Mouse (Mus musculus) kidney, postnatal 25 days (tissue): ENCODE data around the gene Slc44a3.

Experiments
- DNase-seq, 2 experiments: peaks; one replicate each; pipeline ENCODE4 v3.0.0; 2021; ENCODE audit warnings: mixed read lengths in 2 of 2

The Slc44a3 gene

DNA sequence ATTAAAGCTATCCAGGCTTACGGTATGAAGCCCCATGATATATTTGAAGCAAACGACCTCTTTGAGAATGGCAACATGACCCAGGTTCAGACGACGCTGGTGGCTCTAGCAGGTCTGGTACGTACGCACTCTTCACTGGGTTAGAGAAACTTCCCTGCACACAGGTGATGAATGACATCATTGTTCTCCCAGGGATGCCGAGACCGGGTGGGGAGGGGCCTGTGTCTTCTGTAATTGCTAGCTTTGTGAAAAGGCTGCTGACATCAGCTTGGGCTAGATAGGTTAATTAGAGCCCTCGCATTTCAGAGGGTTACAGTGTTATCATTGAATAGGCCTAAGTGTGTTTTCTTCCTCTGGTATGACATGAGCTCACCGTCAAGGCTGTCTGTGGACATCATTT is 80.8 kb downstream of the Slc44a3 start:
- DNase-seq: no peak

DNA sequence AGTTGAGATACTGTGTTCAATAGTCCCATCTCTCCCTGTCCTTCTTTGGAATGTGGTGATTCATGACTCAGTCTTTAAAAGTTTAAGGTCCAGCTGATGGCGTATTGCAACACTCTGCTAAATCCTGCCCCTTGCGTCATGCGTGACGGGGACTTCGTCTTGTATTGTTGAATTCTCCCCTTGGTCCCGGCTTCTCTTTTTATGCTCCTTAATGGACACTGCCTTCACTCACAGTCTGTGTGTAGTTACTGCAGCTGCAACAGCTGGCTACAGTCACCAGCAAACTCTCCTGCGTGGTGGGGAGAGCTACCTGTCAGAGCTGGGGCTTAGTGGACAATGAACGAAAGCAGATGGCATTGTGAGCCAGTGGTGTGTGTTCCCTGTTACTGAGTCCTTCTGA is 82.7 kb downstream of the Slc44a3 start:
- DNase-seq: peak in 1 of 2 experiments; percentile 51

DNA sequence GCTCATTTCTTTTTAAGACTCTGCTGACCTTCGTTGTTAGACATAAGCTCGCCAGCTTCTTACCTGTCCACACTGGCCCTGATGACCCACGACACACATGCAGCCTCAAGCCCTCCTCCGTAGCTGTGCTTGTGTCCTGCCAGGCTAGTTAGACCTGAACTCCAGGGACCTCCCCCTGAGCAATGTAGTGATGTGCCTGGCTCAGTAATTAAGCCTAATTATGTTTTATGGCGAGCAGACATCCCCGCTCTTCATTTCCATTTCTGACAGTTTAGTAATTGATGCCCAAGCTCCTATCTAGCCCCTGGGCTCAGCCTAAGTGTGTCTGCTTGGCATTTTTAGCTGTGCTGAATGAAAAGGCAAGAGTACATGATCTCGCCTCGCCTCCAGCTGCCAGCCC is 83.6 kb downstream of the Slc44a3 start:
- no peak for DNase-seq

DNA sequence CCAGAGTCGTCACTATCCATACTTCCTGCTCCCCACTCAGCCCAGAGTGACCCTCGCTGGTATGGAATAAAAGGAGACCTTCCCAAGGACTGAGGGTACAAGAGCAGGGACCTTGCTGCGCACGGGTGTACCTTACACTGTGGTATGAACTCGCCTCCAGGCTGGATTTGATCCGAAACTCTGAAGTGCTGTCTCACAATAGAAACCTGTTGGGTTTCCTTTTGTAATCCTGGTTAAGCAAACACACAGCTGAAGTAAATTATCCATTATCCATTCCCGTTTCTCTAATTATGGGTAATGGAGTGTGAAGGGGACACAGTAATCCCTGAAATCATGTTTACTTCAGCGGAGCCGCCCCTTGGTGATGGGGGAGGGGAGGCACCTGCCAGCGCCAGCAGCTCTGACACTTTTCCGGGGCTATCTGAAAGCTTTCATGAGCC is 84.2 kb downstream of the Slc44a3 start:
- DNase-seq: peak; percentile 59 to 81

DNA sequence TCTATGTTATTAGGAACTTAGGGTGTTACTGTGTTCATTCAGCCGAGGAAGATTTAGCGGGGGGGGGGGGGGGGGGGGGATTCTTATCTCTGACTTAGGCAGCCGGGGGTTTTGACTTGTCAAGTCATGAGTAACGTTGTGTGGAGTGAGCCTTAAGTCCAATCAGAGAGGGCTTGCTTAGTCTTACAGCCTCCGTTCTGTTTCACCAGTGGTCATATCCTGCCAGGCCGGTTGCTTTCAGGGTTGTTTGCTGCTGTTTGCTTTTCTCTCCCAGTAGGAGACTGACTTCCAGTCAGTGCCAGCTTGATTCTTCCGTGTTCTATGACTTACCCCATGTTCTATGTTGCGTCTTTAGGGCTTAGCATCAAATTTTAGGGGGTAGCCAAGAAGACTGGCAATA is 85.8 kb downstream of the Slc44a3 start:
- no peak for DNase-seq

DNA sequence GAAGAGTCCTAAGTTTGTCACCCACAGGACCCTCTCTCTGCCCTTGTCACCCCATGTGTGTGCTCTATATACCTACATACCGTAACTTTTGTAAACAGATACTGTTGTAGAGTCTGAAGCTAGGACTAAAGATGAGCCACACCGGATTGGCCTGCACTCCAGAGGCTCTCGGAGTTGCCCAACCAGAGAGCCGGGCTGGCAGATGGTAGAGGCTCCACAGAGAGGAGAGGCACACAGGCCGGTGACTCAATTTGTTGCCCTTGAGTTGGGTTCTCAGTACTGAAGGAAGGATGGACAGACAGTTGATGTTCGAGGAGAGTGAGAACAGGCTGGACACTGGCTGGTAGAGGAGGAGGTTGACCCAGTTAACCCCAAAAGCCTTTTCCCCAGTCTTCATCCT is 87.8 kb downstream of the Slc44a3 start:
- no peak for DNase-seq

DNA sequence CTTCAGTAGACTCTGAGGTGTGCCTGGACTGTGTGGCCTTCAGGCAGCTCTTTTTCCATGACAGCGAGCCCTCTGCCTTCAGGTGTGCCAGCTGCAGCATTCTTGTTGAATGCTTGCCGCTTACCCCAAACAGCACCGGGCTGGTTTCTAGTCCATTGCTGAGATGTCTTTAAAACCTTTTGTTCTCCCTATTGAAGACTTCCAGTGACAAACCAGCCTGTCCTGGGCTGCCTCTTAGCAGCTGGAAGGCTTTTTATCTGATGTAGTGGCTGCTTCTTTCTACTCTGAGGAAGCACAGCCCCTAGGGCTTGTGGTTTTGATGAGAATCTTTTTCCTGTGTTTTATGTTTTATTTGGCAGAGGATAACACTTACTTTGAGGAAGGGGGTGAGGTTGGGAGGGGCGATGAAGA is 88.3 kb downstream of the Slc44a3 start:
- peak in 1 of 2 experiments; percentile 62 for DNase-seq

DNA sequence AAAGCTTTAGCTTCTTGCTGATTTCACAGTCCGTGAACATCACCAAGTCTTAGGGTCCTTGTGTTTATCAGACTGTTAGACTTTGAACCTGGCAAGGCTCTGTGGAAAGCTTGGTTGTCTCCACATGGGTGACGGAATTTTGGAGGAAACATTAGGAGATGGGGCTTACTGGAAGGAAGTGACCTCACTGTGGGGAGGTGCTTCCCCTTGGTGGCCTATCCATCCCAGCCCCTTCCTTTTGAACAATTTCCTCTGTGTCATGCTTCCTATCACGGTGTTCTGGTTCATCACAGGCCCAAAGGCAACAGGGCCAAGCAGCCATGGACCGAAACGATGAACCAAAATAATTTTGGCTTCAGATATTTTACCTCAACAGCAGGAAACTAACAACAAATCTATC is 89.9 kb downstream of the Slc44a3 start:
- DNase-seq: no peak

DNA sequence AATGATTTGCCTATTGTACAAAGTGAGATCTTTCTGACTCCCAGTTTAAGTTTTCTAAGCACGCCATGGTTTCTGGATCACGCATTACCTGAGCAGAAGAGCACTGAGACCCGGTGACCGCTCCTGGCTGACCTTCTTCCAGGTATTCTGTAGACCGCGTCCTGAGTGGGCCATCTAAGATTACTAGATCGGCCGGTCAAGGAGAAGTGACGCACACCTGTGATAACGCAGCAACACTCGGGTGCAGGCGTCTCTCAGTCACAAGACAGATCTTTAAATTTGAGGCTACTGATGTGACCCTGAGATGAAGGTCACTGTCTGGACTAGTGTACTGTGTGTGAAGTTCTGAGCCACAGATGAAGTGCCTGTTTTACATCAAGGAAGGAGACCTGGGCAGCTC is 90.7 kb downstream of the Slc44a3 start:
- no peak for DNase-seq

DNA sequence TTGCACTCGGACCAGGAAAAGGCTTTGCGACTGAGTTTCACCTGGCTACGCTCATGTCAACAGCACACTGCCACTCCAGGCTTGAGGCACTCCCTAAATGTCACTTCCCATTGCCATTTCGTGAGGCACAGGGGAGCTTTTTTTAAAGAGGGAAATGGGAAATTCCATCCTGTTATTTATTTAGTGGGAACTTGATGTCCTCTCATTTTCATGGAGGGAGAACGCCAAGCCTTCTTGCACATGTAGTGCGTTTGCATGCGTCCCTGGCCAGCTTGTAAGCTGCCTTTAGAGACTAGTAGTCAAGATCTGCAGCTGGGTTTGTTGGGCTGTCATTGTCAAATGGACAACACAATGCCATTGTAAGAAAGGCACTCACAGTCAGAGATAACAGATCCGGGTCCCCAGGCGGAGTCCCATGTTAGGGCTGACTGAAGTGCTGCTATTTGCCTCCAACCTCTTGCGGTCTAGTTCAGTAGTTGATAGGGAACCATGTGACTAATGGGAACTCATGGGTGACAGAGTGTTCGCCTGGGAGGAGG is 92.5 kb downstream of the Slc44a3 start:
- DNase-seq: peak in 1 of 2 experiments; percentile 69

DNA sequence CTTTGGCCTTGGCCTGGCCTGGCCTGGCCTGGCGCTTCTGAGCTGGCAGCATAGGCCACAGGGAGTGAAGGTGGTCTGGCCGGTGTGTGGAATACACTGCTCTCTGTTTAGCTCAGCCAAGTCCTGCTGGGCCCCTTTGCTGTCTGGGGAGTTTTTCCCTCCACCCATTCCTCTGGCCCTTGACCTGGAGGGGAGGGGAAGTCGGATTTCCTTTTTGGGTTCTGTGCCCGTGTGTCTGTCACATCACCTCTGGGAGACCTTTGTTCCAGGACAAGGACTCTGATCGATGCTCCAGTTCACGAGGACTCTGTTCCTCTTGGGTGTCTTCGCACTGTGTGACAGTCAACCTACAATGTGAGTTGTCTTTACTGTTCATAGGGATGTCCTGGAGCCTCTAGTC is 94.2 kb downstream of the Slc44a3 start:
- peak in 1 of 2 experiments; percentile 69 for DNase-seq

DNA sequence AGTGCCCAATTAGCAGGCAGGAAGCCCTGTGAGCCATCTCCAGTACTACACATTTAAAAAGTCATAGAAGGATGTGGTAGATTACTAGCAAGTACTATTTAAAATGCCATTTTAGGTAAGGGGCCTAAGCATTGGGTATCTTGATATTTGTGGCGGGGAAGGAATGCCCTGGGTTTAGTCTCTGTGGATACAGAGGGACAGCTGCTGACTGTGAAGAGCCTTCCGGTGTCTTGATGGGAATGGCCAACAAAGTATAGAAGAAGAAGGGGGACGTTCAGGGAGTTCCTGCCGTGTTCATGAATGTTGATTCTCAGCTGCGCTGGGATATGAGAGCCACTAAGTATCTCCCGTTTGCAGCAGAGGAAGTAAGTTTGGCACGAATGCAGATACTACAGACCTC is 95.1 kb downstream of the Slc44a3 start:
- DNase-seq: no peak

DNA sequence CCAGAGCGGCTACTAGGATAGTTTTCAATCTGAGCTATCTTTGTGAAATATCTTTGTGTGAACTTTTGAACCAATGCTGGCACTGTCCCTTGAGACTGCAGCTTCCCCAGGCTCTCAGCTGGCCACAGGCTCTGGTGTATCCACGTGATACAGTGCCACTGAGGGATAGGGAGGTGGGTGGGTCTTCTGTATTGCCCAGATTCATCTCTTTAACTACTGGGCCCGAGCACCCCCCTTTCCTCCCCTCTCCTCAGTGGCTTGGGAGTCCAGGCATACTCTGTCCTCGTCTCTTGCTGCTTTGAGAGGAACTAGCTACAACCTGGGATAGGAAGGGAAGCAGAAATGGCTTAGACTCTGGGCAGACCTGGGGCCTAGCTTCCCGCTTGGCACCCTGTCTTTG is 96.9 kb downstream of the Slc44a3 start:
- no peak for DNase-seq

DNA sequence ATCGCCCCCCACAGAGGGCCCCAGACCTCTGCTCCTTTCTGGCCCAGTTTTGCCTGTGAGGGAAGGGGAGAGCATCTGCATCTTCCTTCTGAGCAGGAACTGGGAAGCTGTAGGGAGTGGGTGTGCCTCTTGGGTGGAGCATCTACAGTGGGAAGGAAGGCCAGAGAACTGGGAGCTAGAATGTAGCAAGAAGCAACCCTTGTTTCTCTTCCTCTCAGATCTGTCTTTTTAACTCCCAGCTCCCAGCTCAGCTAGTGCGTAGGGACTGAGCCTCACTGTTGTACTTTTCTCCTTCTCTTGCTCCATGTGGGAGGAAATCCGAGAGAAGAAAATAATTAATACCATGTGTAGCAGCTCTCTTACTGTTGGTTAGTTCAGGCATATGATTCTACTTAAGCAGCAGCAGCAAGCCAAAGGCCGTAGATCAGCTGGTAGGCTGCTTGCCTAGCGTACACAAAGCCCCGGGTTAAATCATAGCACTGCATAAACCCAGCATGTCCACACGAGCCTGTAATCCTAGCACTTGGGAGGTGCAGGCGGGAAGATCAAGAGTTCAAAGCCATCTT is 98.2 kb downstream of the Slc44a3 start:
- no peak for DNase-seq

DNA sequence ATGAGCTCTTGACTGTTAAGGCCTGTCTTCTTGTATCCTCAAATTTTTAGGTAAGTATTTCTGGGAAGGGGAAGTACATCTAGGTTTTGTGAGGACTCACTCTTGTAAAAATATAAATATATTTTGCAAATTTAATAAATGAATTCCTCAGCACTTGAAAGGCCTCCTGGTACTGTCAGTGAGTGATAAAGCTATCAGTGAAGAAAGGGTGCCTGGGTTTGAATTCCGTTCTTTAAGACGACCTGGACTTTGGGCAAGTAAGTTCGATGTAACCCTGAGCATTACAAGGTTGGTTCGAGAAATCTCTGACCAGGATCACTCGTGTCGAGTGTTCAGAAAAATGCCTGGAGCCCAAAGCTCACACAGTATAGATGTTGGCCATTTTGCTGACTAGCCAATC is 98.8 kb downstream of the Slc44a3 start:
- DNase-seq: no peak

DNA sequence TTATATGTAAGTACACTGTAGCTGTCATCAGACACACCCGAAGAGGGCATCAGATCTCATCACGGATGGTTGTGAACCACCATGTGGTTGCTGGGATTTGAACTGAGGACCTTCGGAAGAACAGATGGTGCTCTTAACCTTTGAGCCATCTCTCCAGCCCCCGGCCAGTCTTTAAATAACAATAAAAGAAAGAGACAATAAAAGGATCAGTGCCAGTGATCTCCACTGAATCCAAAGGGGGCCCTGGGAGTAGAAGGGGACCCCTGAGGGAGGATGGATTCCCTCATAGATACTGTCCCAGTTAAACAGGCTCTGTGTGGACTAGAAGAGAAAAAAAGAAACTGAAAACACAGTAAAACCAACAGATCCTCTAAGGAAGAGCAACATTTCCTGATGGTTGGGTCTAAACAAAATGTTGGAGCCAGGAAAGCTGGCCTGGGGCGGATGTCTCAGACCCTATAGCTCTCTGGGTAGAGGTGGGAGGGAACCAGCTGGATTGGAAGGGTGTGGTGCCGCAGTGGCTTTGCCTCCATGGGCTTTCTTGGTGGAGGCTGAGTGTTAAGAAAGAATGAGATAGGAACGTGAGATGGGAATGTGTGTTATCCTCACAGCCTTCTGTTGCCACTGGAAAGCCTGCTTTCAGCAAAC is 101.8 kb downstream of the Slc44a3 start:
- DNase-seq: no peak

DNA sequence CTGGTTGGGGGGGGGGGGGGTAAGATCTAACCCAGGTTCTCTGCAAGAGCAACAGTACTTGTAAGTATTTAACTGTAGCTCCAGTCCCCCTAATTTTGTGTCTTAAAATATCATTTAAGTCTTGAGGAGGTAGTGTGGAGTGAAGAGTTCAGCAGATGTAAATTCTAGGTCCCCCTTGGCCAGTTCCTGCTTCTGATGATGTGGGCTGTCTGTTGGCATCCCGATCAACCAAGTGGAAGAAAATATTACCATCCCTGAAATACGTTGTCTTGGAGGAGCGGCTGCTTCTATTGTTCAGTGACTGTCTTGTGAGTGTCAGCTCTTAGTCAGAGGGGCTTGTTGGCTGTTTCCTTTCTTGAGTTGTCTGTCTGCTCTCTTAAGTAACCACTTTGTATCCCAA is 102.7 kb downstream of the Slc44a3 start:
- no peak for DNase-seq

DNA sequence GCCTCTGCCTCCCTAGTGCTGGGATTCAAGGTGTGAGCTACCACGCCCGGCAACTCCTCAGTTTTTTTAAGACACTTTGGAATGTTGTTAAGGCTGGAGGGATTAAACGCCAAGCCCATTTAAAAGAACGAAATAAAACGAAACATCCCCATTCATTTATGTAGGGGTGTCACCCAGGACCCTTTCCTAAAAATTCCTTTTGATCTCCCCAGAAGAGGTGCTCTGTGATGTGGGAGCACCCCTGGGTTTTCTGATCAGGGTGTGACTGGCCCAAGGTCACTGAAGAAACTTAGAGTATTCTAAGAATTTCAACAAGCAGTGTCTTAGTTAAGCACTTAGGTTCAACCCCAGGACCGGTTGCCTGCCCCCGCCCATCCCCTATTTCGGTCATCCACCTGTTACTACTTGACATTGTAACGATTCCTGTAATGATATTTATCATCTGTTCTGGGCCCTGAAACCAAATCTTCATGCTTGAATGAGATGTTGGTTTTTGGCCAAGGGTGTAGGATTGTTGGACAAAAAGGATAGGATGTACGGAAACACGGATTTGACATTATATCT is 103.4 kb downstream of the Slc44a3 start:
- no peak for DNase-seq

DNA sequence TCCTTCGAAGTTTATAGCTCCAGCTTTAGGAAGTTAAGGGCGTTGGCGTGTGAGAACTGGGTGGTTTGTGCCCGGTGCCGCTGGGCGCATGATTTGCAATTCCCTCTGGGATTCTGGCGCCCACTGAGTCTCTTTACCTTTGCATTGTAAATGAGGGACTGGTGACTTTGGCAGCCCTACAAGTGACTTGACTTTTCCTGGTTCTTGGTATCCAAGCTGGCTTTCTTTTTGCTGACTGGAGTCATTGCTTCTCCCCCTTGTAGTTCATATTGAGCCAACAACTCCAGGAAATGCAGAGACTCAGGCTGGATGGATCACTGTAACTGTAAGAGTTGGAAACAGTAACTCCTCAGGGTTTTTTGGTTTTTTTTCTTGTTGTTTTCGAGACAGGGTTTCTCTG is 104.0 kb downstream of the Slc44a3 start:
- peak; percentile 60 to 68 for DNase-seq

DNA sequence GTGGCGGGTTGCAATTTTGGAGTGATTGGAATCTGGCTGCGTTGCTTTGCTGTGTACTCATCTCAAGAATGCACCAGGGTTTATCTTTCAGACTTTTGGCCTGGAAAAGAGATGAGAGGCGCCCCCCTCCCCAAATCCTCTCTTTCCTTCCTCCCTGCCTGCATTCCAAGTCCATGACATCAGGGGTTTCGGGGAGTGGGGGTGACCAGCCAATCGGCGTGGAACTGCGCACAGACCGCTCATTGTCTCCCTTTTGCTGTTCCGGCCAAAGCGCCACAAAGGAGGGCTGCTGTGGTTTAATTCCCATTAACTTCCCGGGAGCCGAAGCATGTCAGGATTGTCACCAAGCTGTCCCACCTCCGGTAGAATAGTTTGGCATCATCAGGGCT is 104.7 kb downstream of the Slc44a3 start:
- DNase-seq: peak; percentile 67 to 79

DNA sequence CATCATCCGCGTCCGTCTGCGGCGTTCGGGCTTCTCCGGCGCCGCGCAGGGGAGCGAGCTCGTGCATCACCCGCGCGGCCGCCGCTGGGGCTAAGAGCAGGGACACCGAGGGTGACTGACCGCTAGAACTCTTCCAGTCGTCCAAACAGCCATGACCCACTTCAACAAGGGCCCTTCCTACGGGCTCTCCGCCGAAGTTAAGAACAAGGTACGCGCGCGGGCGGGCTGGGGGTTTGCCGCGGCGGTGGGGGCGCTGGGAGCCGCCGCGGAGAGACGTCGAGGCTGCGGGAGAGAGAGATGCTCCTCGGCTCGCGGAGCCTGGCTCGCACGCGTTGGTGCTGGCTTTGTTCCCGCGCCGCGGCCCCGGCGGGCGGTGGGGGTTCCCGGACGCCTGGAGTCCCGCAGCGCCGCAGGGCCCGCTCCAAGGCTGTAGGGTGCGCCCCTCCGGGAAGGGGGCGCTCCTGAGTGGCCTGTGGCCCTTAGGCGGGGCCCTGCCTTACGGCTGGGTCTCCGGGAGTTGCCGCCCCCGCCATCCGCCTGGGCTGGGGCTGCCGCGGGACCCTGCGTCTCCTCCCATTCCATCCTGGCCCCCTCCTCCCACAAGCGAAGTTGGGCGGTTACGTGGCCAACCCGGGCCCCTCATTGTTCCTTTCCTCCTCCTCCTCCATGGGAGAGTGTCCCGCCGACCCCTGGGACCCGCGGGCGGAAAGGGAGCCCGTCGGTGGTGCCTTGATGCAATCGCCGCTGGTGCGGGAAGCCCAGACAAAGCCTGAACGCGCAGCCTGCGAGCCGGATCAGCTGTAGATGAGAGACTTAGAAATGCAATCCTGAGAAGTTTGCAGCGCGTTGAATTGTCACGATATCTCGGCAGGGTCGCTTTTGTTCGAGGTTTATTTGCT is 105.3 kb downstream of the Slc44a3 start:
- peak; percentile 76 to 88 for DNase-seq

DNA sequence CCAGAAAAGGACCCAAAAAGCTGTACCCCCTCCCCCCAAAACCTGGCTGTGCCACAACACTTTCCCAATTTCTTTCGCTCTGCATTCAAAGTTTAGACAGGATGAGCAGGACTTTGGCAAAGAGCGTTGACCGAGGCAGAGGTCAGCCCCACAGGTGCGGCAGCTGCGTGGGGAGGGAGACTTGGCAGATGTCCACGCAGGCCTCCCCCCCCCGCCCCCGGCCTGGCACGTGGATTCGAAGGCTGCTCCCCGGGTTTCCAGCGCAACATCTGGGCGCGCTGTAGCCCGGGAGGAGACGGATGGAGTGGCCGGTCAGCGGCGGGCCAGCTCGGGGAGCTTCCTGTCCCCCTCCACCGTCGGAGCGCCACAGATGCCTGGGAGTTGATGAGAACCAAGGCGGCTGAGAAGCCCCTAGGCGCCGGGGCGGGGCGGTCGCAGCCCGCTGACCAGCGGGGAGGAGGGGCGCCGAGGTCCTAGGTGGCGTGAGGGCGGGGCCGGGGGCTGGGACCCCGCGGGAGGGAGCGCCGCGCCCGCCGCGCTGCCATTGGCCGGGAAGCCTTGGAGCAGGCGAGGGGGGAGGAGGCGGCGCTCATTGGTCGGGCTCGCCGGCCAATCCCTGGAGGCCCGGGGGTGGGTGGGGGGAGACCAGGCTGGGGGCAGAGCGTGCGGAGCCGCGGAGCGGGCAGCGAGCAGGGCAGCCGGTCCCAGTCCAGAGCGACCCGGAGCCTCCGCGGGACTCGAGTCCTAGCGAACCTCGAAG is 106.2 kb downstream of the Slc44a3 start, which contains the start of gene Cnn3:
Gene Cnn3 (plus strand): TSS at position 637 of the 760 bp plus-strand sequence.
- peak; percentile 97 to 99 for DNase-seq
